Mouse (Mus musculus) mammary gland, adult 2 months (tissue): ENCODE data around the gene Gm3164. TPM values are rescaled to one million over a fixed set of nuclear protein-coding genes. Genes with fewer than 3 reads are reported as not detected.

Source experiments
- polyA plus RNA-seq: library from polyadenylated mRNA; depleted of rRNA; stranded (reverse); fragments of >200 nt; gene quantifications from 2 replicates; pipeline ENCODE4 v1.2.3, GENCODE M21; 2012; ENCODE audit warnings: low replicate concordance; rRNA removed

Gm3164 gene
- 0.33 TPM in 1 of 2 replicates, not detected in the other for polyA plus RNA-seq

DNA sequence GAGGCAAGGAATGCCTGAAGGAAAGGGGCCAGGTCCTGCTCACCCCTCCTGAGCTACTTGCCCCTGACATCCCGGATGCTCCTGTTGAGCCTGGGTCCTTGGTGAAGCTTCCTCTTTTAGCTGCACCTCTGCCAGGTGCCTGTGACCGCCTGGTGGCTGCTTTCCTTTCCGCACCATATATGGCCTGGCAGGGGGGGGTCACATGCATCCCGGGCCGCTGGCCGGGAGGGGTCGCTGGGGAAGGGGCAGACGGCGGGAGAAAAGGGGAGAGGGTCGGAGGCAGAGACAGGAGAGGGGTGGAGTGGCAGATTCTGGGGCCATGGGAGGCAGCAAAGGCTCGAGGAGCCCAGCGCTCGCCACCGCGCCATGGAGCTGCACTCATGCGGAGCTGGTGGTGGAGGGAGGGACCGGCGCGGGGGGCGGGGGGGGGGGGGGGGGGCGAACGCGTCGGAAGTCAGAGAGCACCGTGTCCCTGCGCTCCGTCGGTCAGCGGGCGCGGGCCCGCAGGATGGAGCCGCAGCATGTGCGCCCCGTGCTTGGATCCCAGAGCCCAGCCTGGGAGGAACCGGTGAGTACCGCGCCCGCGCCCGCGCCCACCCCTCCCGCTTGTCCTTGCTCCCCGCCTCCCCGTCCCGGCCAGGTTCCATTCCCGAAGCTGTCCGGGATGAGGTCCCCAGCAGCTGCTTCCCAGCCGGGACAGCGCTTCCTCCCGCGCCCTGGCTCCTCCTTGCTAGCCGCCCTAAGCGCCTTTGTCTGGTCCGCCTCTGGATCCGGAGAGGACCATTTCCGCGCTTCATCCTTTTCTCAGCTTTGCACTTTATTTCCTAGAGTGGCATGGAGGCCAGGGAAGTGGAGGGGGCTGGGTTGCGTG, at the start of gene Gm3164:
Gene Gm3164, plus strand, starts transcription at position 484 of the 871 bp plus-strand sequence.

DNA sequence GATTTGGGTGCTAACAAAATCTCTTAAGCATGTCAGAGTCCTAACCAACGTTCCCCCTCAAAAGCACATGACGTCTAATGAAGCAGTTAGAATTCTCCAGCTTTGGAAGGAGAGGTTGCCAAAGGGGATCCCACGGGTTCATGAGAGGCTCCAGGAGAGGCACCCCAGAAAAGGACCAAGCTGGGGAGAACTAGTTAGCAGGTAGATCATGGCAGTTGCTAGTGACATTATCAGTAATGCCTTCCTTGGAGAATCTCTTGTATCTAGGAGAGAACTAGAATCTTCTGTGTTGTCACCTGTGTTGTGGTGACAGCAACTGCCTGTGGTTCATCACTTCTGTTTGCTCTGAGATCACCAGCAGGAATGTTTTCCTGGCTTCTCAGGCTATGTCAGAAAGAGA, 18.0 kb upstream of the Gm3164 start, which contains the start of gene Gm3159:
Gene Gm3159, plus strand, starts transcription at position 301 of the 400 bp plus-strand sequence.

DNA sequence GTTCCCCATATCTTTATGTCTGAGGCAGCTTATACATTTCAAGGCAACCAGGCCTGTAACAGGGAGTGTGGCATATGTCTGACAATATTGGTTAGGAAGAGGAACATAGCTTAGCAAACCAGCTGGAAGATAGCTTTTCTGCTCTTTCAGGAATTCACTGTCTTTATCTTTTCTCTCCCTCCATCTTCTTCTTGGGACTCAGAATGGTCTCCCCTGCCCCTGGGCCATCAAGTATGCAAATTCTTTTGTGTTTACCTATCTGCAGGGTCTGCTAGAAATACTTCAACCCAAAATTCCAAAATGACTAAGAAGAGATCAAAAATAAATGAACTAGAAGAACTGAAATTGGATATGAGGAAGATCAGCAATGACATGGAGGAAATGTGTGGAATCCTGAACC, 15.4 kb downstream of the Gm3164 start, which contains the start of gene Gm3173:
Gene Gm3173, plus strand, starts transcription at position 301 of the 400 bp plus-strand sequence.

DNA sequence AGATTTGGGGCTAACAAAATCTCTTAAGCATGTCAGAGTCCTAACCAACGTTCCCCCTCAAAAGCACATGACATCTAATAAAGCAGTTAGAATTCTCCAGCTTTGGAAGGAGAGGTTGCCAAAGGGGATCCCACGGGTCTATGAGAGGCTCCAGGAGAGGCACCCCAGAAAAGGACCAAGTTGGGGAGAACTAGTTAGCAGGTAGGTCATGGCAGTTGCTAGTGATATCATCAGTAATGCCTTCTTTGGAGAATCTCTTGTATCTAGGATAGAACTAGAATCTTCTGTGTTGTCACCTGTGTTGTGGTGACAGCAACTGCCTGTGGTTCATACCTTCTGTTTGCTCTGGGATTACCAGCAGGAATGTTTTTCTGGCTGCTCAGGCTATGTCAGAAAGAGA, 66.2 kb downstream of the Gm3164 start, which contains the start of gene Gm3182:
Gene Gm3182, plus strand, starts transcription at position 301 of the 400 bp plus-strand sequence.

Other genes with a start within 250 kb of the Gm3164 start
- gene Gm2974, start 232.9 kb upstream of the Gm3164 start, polyA plus RNA-seq: not detected in 2 replicates
- gene Gm3138, start 165.8 kb upstream of the Gm3164 start, polyA plus RNA-seq: not detected in 2 replicates
- gene Gm3149, start 98.2 kb upstream of the Gm3164 start, polyA plus RNA-seq: not detected in 2 replicates
- not detected in 2 replicates for gene 2610042L04Rik, start 80.7 kb upstream of the Gm3164 start, polyA plus RNA-seq
- gene Gm3159, start 17.9 kb upstream of the Gm3164 start, polyA plus RNA-seq: not detected in 2 replicates
- gene Gm3173, start 15.5 kb downstream of the Gm3164 start, polyA plus RNA-seq: not detected in 2 replicates
- gene Gm3182, start 66.3 kb downstream of the Gm3164 start, polyA plus RNA-seq: not detected in 2 replicates
- gene Gm3047, start 140.0 kb downstream of the Gm3164 start, polyA plus RNA-seq: not detected in 2 replicates
- not detected in 2 replicates for gene Gm8159, start 216.9 kb downstream of the Gm3164 start, polyA plus RNA-seq
- gene Gm3239, start 248.7 kb downstream of the Gm3164 start, polyA plus RNA-seq: 0.10 TPM in 1 of 2 replicates, not detected in the other